Mouse (Mus musculus): ENCODE results near the gene Ubtd2. TPM values are rescaled to one million over a fixed set of nuclear protein-coding genes. Genes with fewer than 3 reads are reported as not detected.

Gene Ubtd2
- polyA plus RNA-seq, 1 experiment from 2014 or later = 61.5 TPM

- Histone ChIP-seq H3K4me2 (replicated peaks; ENCODE audit: low read depth, low read length) (no peak overlapping the region), H3K36me3 (ENCODE audit: control insufficient read depth, insufficient read depth, low read length) (no peaks in the 10 kb centered on the region), H3K27ac (ENCODE audit: low read length) (no peak overlapping the region), H3K4me3 (ENCODE audit: low read depth, low read length) (no peak overlapping the region), H3K4me1 (ENCODE audit: control insufficient read depth, insufficient read depth, low read length) (0 out of 2 replicates have a peak, but pooled peaks cover 3% of the 10 kb centered on the region), H3K27me3 (ENCODE audit: control insufficient read depth, insufficient read depth, low read length) (no peaks in the 10 kb centered on the region), H3K9ac (replicated peaks; ENCODE audit: low read depth, low read length) (no peak overlapping the region), H3K9me3 (ENCODE audit: control insufficient read depth, low read depth, low read length) (no peaks in the 10 kb centered on the region)
- 67% methylated on average over 5 of the region's 5 CpGs for WGBS
- no peak for ATAC-seq (ENCODE audit: insufficient number of reproducible peaks, insufficient read depth, low FRiP score, low read depth)
These were observed 107.5 kb downstream of the Ubtd2 start for GRCm38 (mm10) chr11:32562706-32563105.

- Histone ChIP-seq H3K4me3 (ENCODE audit: low read depth, low read length) (no peak overlapping the region), H3K4me2 (replicated peaks; ENCODE audit: low read depth, low read length) (no peak overlapping the region), H3K27me3 (ENCODE audit: control insufficient read depth, insufficient read depth, low read length) (no peaks in the 10 kb centered on the region), H3K9me3 (ENCODE audit: control insufficient read depth, low read depth, low read length) (no peaks in the 10 kb centered on the region), H3K4me1 (ENCODE audit: control insufficient read depth, insufficient read depth, low read length) (0 out of 2 replicates have a peak, but pooled peaks cover 5% of the 10 kb centered on the region), H3K27ac (ENCODE audit: low read length) (no peak overlapping the region), H3K9ac (replicated peaks; ENCODE audit: low read depth, low read length) (no peak overlapping the region), H3K36me3 (ENCODE audit: control insufficient read depth, insufficient read depth, low read length) (no peaks in the 10 kb centered on the region)
- 58% methylated on average over 3 of the region's 3 CpGs for WGBS
- ATAC-seq (ENCODE audit: insufficient number of reproducible peaks, insufficient read depth, low FRiP score, low read depth) = no peak
These were observed 108.5 kb downstream of the Ubtd2 start for GRCm38 (mm10) chr11:32563660-32564059.

GRCm38 (mm10) chr11:32564629-32565028 lies 109.5 kb downstream of the Ubtd2 start:
- ATAC-seq (ENCODE audit: insufficient number of reproducible peaks, insufficient read depth, low FRiP score, low read depth) = no peak
- Histone ChIP-seq H3K9ac (replicated peaks; ENCODE audit: low read depth, low read length) (no peak overlapping the region), H3K4me3 (ENCODE audit: low read depth, low read length) (no peak overlapping the region), H3K4me2 (replicated peaks; ENCODE audit: low read depth, low read length) (no peak overlapping the region), H3K27ac (ENCODE audit: low read length) (no peak overlapping the region), H3K36me3 (ENCODE audit: control insufficient read depth, insufficient read depth, low read length) (no peaks in the 10 kb centered on the region), H3K4me1 (ENCODE audit: control insufficient read depth, insufficient read depth, low read length) (0 out of 2 replicates have a peak, but pooled peaks cover 4% of the 10 kb centered on the region), H3K27me3 (ENCODE audit: control insufficient read depth, insufficient read depth, low read length) (no peaks in the 10 kb centered on the region), H3K9me3 (ENCODE audit: control insufficient read depth, low read depth, low read length) (no peaks in the 10 kb centered on the region)
- 64% methylated on average over 4 of the region's 4 CpGs for WGBS

DNA sequence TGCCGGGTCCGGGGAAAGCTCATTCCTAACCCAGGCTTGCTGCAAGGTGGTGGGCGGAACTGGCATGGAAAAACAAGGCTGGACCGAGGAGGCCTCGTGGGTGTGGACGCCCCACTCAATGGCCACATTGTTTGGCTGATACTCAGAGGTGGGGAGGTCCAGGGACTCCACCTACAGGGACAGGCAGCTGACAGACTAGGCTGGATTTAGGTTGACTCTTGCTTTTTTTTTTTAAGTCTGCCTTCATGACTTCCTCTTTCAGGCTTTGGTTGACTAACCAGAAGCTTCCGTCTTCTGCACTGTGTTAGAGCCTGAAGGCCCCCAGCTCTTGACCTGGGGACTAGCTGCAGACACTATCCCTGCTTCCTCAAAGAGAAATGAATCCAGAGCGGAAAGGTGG lies 109.9 kb downstream of the Ubtd2 start:
- no peak for ATAC-seq (ENCODE audit: insufficient number of reproducible peaks, insufficient read depth, low FRiP score, low read depth)
- no peak overlapping the region for H3K4me2 ChIP-seq (replicated peaks; ENCODE audit: low read depth, low read length)
- H3K4me1 ChIP-seq (ENCODE audit: control insufficient read depth, insufficient read depth, low read length) = 0 out of 2 replicates have a peak, but pooled peaks cover 4% of the 10 kb centered on the region
- H3K27me3 ChIP-seq (ENCODE audit: control insufficient read depth, insufficient read depth, low read length) = no peaks in the 10 kb centered on the region
- no peaks in the 10 kb centered on the region for H3K9me3 ChIP-seq (ENCODE audit: control insufficient read depth, low read depth, low read length)
- no peak overlapping the region for H3K27ac ChIP-seq (ENCODE audit: low read length)
- no peak overlapping the region for H3K9ac ChIP-seq (replicated peaks; ENCODE audit: low read depth, low read length)
- WGBS = 68% methylated on average over 8 of the region's 8 CpGs
- H3K36me3 ChIP-seq (ENCODE audit: control insufficient read depth, insufficient read depth, low read length) = no peaks in the 10 kb centered on the region
- no peak overlapping the region for H3K4me3 ChIP-seq (ENCODE audit: low read depth, low read length)

GRCm38 (mm10) chr11:32566184-32566583 lies 111.0 kb downstream of the Ubtd2 start:
- no peak overlapping the region for H3K9ac ChIP-seq (replicated peaks; ENCODE audit: low read depth, low read length)
- H3K36me3 ChIP-seq (ENCODE audit: control insufficient read depth, insufficient read depth, low read length) = no peaks in the 10 kb centered on the region
- H3K4me1 ChIP-seq (ENCODE audit: control insufficient read depth, insufficient read depth, low read length) = 0 out of 2 replicates have a peak, but pooled peaks cover 4% of the 10 kb centered on the region
- WGBS = 89% methylated on average over 6 of the region's 6 CpGs
- H3K4me3 ChIP-seq (ENCODE audit: low read depth, low read length) = no peak overlapping the region
- no peak overlapping the region for H3K27ac ChIP-seq (ENCODE audit: low read length)
- no peaks in the 10 kb centered on the region for H3K9me3 ChIP-seq (ENCODE audit: control insufficient read depth, low read depth, low read length)
- H3K4me2 ChIP-seq (replicated peaks; ENCODE audit: low read depth, low read length) = no peak overlapping the region
- H3K27me3 ChIP-seq (ENCODE audit: control insufficient read depth, insufficient read depth, low read length) = no peaks in the 10 kb centered on the region
- ATAC-seq (ENCODE audit: insufficient number of reproducible peaks, insufficient read depth, low FRiP score, low read depth) = no peak

Other genes with a start within 250 kb of the Ubtd2 start
- gene Snrnp25, start 250.0 kb upstream of the Ubtd2 start, polyA plus RNA-seq (2014; fragmentation: Nextera tagmentation; extraction: Ambion mirVana) = 52.9 and 60.4 TPM in 2 replicates
- 46.1 and 46.5 TPM in 2 replicates for gene Rhbdf1, start 233.1 kb upstream of the Ubtd2 start, polyA plus RNA-seq (2014; fragmentation: Nextera tagmentation; extraction: Ambion mirVana)
- 37.9 and 38.4 TPM in 2 replicates for gene Mpg, start 228.9 kb upstream of the Ubtd2 start, polyA plus RNA-seq (2014; fragmentation: Nextera tagmentation; extraction: Ambion mirVana)
- 38.8 and 41.0 TPM in 2 replicates for gene Nprl3, start 187.7 kb upstream of the Ubtd2 start, polyA plus RNA-seq (2014; fragmentation: Nextera tagmentation; extraction: Ambion mirVana)
- gene Hba-x, start 179.0 kb upstream of the Ubtd2 start, polyA plus RNA-seq (2014; fragmentation: Nextera tagmentation; extraction: Ambion mirVana) = 93.0 and 133 TPM in 2 replicates
- 2,281 and 2,565 TPM in 2 replicates for gene Hba-a1, start 171.9 kb upstream of the Ubtd2 start, polyA plus RNA-seq (2014; fragmentation: Nextera tagmentation; extraction: Ambion mirVana)
- 0.71 TPM in 1 of 2 replicates, not detected in the other for gene Hbq1b, start 168.4 kb upstream of the Ubtd2 start, polyA plus RNA-seq (2014; fragmentation: Nextera tagmentation; extraction: Ambion mirVana)
- gene Hba-a2, start 158.9 kb upstream of the Ubtd2 start, polyA plus RNA-seq (2014; fragmentation: Nextera tagmentation; extraction: Ambion mirVana) = 6,035 and 6,415 TPM in 2 replicates
- 1.0 TPM in 1 of 2 replicates, not detected in the other for gene Hbq1a, start 155.3 kb upstream of the Ubtd2 start, polyA plus RNA-seq (2014; fragmentation: Nextera tagmentation; extraction: Ambion mirVana)
- gene Sh3pxd2b, start 107.5 kb upstream of the Ubtd2 start, polyA plus RNA-seq (2014; fragmentation: Nextera tagmentation; extraction: Ambion mirVana) = 31.7 and 34.6 TPM in 2 replicates
- 0.35 and 0.58 TPM in 2 replicates for gene Efcab9, start 76.7 kb downstream of the Ubtd2 start, polyA plus RNA-seq (2014; fragmentation: Nextera tagmentation; extraction: Ambion mirVana)
- 2.8 and 3.4 TPM in 2 replicates for gene Stk10, start 77.9 kb downstream of the Ubtd2 start, polyA plus RNA-seq (2014; fragmentation: Nextera tagmentation; extraction: Ambion mirVana)
- 65.1 and 67.3 TPM in 2 replicates for gene Fbxw11, start 187.4 kb downstream of the Ubtd2 start, polyA plus RNA-seq (2014; fragmentation: Nextera tagmentation; extraction: Ambion mirVana)